ENCODE assay signal across 9 mouse cellular contexts in genomic region chr4:53117610-53118009, GRCm38 (mm10). TPM values are rescaled to one million over a fixed set of nuclear protein-coding genes. Genes with fewer than 3 reads are reported as not detected.
A peak's percentile ranks its signal among the peaks of the same experiment; 100 is the strongest.
DNase-seq lines count a peak whose midpoint lies in the region; TF ChIP-seq lines count a peak whose summit lies in the region.
"Had no signal": no experiment of that assay in that cellular context is flagged by ENCODE, and none has a peak within 500 bp of the region (broad histone marks: within the 10 kb centered on the region; RNA-seq: fewer than 3 reads in every experiment).

No protein-coding gene starts in this region.

- peaks cover 3% of the 10 kb centered on the region; the same call in 1 of the 2 replicates for H3K36me3 ChIP-seq in spleen, adult 2 months (ENCODE audit: control insufficient read depth, insufficient read depth, low read length)
- peaks cover 4% of the 10 kb centered on the region; the same call in 1 of the 2 replicates for H3K36me3 ChIP-seq in small intestine, adult 2 months (ENCODE audit: control insufficient read depth, insufficient read depth, low read length)

- peak; percentile 42; the same call in 1 of the 2 replicates for TF ChIP-seq CTCF in spleen, adult 2 months (IDR thresholded peaks at IDR 0.05; ENCODE audit: extremely low read depth, insufficient read depth, insufficient read length, insufficient replicate concordance)
- peak; percentile 63; the same call in 1 of the 2 replicates for TF ChIP-seq CTCF in small intestine, adult 2 months (IDR thresholded peaks at IDR 0.05; ENCODE audit: extremely low read depth, insufficient read length, insufficient replicate concordance, low read depth, low read length)

- peaks cover 14% of the 10 kb centered on the region; the same call in 1 of the 2 replicates for H3K4me1 ChIP-seq in spleen, adult 2 months (ENCODE audit: control insufficient read depth, insufficient read depth, insufficient read length)
- H3K4me1 ChIP-seq in small intestine, adult 2 months (ENCODE audit: control insufficient read depth, insufficient read depth, insufficient read length, low read length) = peaks cover 3% of the 10 kb centered on the region; the same call in 1 of the 2 replicates

- peak; percentile 22 for DNase-seq in heart, postnatal 4 days
- DNase-seq in heart, postnatal 10 days = no peak
- DNase-seq in spleen, adult 2 months (ENCODE audit: low read depth in 1 of 2, low spot score in 2 of 2) = no peak
- no peak for DNase-seq in spleen, postnatal 36 days (ENCODE audit: low spot score in 2 of 2)
- peak; percentile 16 to 49 for DNase-seq in cerebellum, postnatal 25 days
- DNase-seq in gastrocnemius, adult 8-10 months (ENCODE audit: low spot score in 2 of 2) = no peak
- no peak for DNase-seq in spleen, adult 12 weeks (ENCODE audit: low spot score)
- DNase-seq: gastrocnemius, postnatal 36 days had no signal

- no peak for TF ChIP-seq POLR2A in spleen, adult 2 months (IDR thresholded peaks at IDR 0.05; ENCODE audit: low read depth, low read length)
- no peak for TF ChIP-seq POLR2A in small intestine, adult 2 months (IDR thresholded peaks at IDR 0.05; ENCODE audit: low read depth, low read length)

- no peak overlapping the region for H3K4me3 ChIP-seq in spleen, adult 2 months (ENCODE audit: extremely low read depth, insufficient read depth, insufficient read length)
- H3K4me3 ChIP-seq in small intestine, adult 2 months (ENCODE audit: low read depth, low read length) = no peak overlapping the region

- intact Hi-C loops in heart, postnatal 10 days (cut with DNase I) = no loop called here

- H3K27ac ChIP-seq in spleen, adult 2 months (ENCODE audit: insufficient read depth, low read length) = no peak overlapping the region
- no peak overlapping the region for H3K27ac ChIP-seq in small intestine, adult 2 months (ENCODE audit: insufficient read depth, low read depth, low read length)

- no peaks in the 10 kb centered on the region for H3K27me3 ChIP-seq in spleen, adult 2 months (ENCODE audit: control insufficient read depth, insufficient read depth, low read length)
- H3K27me3 ChIP-seq in small intestine, adult 2 months (ENCODE audit: control insufficient read depth, insufficient read depth, low read length) = no peaks in the 10 kb centered on the region

RNA-seq across cellular contexts. Expression of gene Abca1, which starts 42.1 kb away (rescaled TPM):
- total RNA-seq in heart, postnatal 4 days (2021) = 10 to 100 TPM in 1 of 2 experiments, 1 to 10 TPM in 1; 9.5 to 11.6 TPM
- 10 to 100 TPM; 16.1 to 18.2 TPM for total RNA-seq in heart, postnatal 10 days (2021)
- 6.8 and 7.6 TPM in 2 replicates for polyA plus RNA-seq in spleen, adult 2 months (2012; rRNA removed)
- 0.70 and 2.8 TPM in 2 replicates for polyA plus RNA-seq in small intestine, adult 2 months (2012; rRNA removed)
- total RNA-seq in gastrocnemius, adult 8-10 months (2022) = 1 to 10 TPM; 5.0 to 7.6 (median 7.4) TPM

Comparison
In these comparisons a context has a peak if more than half of its experiments do, and no peak if none do; other contexts are left out.
1. DNase-seq: peak in heart, postnatal 4 days (single experiment) and cerebellum, postnatal 25 days (2 of 2); none in heart, postnatal 10 days (0 of 2), spleen, adult 2 months (0 of 2), spleen, postnatal 36 days (0 of 2), gastrocnemius, adult 8-10 months (0 of 2) and spleen, adult 12 weeks (single experiment).